Mouse (Mus musculus) kidney, postnatal 36 days (tissue): ENCODE data around the gene Rcc2.
A peak's percentile ranks its signal among the peaks of the same experiment; 100 is the strongest.

Experiments used
- DNase-seq, 2 experiments: peaks; one replicate each; pipeline ENCODE4 v3.0.0; 2021 to 2022; ENCODE audit warnings: mixed read lengths in 2 of 2

Gene Rcc2

GRCm38 (mm10) chr4:140700269-140701018 lies at the start of gene Rcc2:
TSS of gene Rcc2 (plus strand) at chr4:140700541.
- no peak for DNase-seq

DNA sequence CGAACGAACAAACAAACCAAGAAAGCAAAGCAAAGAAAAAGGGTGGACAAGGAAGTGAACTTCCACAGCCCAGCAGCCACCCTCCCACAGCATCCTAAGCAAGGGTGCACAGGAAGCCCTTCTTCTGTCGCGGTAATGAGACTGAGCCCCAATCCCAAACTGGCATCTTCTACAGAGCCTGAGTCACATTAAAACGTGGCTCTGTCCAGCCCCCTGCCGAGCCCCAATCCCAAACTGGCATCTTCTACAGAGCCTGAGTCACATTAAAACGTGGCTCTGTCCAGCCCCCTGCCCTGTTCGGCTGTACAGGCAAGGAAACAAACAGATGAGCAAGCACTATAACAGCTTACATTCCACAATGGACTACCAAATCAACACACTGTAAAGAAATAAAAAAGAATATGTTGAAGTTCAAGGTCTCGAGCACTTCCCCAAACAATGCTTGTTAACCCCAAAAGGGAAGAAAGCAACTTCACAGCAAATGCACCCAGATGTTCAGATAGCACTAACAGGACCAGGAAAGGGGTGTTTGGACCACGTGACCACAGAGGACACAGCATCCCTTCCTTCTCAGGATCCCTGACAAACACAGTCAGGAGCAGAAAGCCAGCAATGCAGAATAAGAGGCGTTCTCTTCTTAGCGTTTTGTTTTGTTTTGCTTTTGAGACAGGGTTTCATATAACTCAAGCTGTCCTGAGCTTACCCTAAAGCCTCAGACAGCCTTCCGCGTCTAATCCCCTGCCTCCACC lies 46.3 kb upstream of the Rcc2 start:
- DNase-seq = no peak

GRCm38 (mm10) chr4:140654798-140655197 lies 45.5 kb upstream of the Rcc2 start:
- DNase-seq = no peak

- no peak for DNase-seq
Measured at GRCm38 (mm10) chr4:140656529-140656928, 43.8 kb upstream of the Rcc2 start.

DNA sequence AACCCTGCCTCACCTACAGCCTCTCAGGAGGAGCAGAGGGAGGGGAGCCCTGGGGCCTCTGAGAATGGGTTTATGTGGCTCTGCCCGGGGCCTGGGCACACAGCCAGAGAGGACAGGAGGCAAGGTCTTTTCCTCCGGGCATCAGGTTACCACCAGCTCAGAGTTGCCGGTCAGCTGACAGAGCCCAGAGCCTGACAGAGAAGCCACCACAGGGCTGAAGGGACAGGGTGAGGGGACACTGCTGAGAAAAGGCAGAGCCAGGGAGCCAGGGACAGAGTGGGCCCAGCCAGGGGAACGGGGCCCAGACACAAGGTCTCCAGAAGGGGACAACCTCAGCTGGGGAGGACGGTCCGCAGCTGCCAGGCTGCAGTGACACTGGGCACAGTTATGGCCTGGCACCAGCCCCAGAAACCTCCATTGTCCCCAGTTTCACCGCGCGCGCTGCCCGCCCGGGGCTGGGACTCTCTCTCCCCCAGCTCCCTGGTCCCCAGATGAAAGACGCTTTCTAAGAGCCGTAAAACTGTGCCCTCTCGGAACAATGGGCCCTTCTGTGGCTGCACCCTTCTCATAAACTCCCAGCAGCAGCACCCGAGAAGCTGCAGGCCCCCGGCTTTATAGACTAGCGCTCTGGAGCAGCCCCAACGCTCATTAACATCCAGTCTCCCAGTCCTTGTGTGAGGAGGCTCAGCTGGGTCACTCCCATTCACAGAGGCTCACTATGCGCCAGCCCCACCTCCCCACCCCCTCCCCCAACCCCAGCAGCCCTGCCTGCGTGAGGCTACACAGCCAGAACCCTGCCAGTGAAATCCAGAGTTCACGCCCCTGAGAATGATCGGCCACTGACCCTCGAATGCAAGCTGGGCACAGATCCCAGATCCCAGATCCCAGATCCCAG lies 42.4 kb upstream of the Rcc2 start:
- DNase-seq = peak; percentile 84 to 88

GRCm38 (mm10) chr4:140661406-140662022 lies 38.8 kb upstream of the Rcc2 start:
- peak; percentile 59 to 71 for DNase-seq

- DNase-seq = peak; percentile 41 to 58
Measured at GRCm38 (mm10) chr4:140662453-140662852, 37.9 kb upstream of the Rcc2 start.

DNA sequence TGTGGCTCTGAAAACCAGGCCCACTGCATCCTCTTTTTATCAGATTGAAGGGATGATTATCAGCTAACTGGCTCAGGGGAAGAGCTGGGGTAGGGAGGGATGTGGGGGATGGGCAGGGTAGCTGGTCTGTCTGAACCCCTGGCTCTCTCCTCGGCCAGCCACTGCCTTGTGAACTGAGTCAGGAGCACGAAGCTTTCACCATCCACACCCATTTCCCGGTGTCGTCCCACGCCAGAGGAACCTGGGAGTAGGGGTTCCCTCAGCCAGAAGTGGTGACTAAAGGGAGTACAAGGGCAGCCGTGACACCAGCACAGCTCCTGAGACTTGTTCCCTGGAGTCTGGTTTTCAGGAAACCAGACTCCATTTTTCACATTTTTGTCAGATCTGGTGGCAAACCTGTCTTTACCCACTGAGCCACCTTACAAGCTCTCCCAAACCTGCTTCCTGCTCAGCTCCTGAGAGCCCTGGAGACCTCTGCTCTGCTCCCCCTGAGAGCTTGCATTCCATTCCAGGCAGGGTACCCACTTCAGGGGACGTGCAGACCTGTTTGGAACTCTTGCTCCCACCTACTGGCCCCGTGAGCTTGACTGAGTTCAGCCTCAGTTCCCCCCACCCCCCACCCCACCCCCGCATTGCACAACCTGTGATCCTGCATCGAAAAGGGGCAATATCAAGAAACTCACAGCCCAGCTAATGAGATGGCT lies 37.3 kb upstream of the Rcc2 start:
- DNase-seq = peak in 1 of 2 experiments; percentile 35

GRCm38 (mm10) chr4:140665053-140665452 lies 35.3 kb upstream of the Rcc2 start:
- no peak for DNase-seq

DNA sequence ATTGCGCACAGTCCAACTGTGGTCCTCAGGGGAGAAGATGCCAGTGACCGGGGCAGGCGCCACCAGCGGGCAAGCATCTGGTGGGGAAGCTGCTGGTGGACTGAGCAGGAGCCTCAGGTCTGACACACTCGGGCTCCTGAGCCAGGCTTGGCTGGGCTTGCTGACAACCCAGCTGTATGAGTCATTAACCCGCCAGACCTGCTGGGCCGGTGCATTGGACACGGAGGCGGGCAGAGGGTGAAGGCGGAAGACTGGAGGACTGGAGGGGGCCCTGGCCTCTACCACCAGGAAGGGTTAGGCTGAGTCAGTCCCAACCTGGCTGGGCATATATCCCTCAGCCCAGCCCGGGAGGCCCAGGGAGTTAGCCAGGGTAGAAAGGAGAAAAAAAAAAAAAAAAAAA lies 34.6 kb upstream of the Rcc2 start, which contains the start of gene Arhgef10l:
Gene Arhgef10l, minus strand, starts transcription at position 253 of the 400 bp plus-strand sequence.
- DNase-seq = peak; percentile 78 to 82

GRCm38 (mm10) chr4:140667802-140668201 lies 32.5 kb upstream of the Rcc2 start:
- DNase-seq = no peak

- no peak for DNase-seq
Measured at GRCm38 (mm10) chr4:140673527-140674264, 26.6 kb upstream of the Rcc2 start.

DNA sequence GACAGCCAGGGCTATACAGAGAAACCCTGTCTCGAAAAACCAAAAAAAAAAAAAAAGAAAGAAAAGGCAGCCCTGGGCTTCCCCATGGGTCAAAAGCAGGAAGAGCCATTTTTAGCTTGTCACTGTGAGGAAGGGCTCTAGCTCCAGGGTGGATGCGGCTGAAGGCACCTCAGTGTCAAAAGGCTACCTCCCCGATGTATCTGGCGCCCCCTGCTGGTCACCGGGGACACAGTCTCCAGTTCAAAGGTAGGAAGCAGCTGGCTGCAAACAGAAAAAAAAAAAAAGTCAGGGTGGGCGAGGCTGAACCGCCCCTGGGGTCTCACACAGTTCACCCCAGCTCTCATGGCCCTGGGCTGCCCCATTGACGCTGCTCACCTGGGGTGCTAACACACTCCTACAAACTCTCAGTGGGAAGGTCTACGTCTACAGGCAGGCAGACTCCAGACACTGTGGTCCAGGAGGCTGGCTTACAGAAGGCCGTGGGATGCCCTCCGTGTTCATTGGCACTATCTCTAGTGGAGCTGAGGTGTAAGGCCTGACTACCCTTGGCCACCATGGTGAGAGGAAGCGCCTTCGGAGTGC lies 25.9 kb upstream of the Rcc2 start:
- DNase-seq = peak; percentile 75 to 91

GRCm38 (mm10) chr4:140679038-140679437 lies 21.3 kb upstream of the Rcc2 start:
- peak in 1 of 2 experiments; percentile 75 for DNase-seq

- DNase-seq = peak; percentile 79 to 87
Measured at GRCm38 (mm10) chr4:140679723-140680380, 20.5 kb upstream of the Rcc2 start.

DNA sequence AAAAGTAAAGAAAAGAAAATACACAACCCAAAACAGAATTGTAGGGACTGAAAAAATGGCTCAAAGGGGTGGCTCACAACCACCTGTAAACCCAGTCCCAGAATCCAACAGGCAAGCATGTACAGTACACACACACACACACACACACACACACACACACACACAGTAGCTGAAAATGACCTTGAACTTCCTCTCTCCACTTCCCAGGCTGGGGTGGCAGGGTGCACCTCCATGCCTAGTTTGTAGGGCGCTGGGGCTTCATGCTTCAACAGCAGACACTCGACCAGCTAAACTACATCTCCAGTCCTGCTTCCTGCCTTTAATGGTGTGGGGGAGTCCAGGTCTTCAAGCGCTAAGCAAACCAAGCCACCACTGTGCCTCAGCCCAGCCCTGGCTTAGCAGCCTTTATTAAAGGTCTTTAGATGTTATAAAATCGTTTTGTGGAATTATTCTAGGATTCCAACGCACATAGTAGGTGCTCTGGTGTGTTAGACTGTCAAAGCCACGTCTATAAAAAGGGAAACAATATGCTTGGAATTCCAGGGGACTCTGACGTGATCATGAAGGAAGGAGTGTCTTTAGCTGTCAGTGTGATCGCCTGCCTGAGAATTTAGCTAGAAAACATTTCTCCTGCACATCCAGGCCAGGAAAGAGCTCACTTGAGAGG lies 19.5 kb upstream of the Rcc2 start:
- peak in 1 of 2 experiments; percentile 18 for DNase-seq

GRCm38 (mm10) chr4:140683608-140684007 lies 16.7 kb upstream of the Rcc2 start:
- DNase-seq = no peak

DNA sequence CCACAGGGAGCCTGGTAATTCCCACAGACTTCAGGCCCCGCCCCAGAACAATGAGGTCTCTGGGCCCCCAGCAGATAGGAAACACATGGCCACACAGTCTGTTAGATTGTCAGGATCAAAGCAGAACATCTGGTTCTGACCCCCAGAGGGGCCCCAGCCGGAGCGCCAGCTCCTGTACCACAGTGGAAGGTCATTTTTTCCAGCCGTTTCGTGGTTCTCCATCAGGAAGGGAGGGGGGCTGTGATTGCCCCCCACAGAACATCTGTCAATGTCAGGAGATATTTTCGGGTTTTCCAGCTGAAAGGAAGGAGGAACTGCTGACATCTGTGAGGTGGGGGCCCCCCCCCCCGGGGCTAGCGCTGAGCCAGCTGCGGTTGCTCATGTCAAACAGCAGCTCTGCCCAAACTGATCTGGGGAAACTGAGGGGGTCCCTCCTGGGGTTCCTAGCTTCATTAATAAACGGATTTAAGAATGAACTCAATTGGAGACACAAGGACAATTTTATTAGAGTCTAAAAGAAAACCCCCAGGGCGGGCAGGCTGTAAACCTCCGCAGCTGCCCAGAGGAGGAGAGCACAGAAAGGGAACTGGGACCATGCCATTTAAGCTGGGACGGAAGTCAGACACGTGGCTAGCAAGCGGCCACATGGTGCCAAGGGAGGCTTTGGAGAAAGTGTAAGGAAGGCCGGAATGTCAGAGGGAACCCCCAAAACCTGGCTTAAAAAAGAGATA lies 16.0 kb upstream of the Rcc2 start:
- DNase-seq = peak in 1 of 2 experiments; percentile 43

DNA sequence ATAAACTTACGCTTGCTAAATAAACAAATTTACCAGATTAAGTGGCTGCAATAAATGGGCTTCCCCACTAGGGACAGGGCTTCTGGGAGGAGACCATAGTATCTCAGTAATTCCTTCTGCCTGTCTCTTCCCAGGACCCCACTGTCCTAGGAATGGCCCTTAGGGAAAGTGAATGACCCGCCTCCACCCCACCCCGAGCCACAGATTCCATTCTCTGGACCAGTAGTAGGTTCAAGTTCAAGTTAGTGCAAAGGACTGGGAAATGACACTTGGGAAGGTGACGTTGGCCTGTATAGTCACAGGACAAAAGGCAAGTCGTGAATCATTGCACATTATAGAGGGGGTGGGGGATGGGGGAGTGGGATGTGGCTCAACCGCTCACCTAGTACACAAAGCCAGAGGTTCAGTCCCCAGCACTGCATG lies 15.4 kb upstream of the Rcc2 start:
- DNase-seq = no peak
